Mouse (Mus musculus) hindbrain, embryonic 15.5 days (tissue): ENCODE measurements around the gene Unc79. TPM values are rescaled to one million over a fixed set of nuclear protein-coding genes. Genes with fewer than 3 reads are reported as not detected.

Experiments
- ATAC-seq: fragments of 200-750 bp; cut with Nextera tagmentation; 2 replicates; pipeline ENCODE4 v1.8.0; 2017; ENCODE audit warnings: low read depth, moderate number of reproducible peaks, moderate TSS enrichment; ENCODE audit not compliant: low FRiP score
- H3K27ac ChIP-seq: fragments of 300-500 bp; sonication (generic); replicated peaks from 2 replicates; pipeline ENCODE4 v1.5.1; 2015; ENCODE audit warnings: mild to moderate bottlenecking, inconsistent platforms
- H3K27me3 ChIP-seq: fragments of 300-500 bp; sonication (generic); 2 replicates; pipeline ENCODE4 v1.6.1; 2015; ENCODE audit warnings: control low read depth, inconsistent platforms
- H3K36me3 ChIP-seq: fragments of 300-500 bp; sonication (generic); 2 replicates; pipeline ENCODE4 v1.6.1; 2015; ENCODE audit warnings: control low read depth, inconsistent platforms
- H3K4me1 ChIP-seq: fragments of 300-500 bp; sonication (generic); replicated peaks from 2 replicates; pipeline ENCODE4 v1.6.1; 2015; ENCODE audit warnings: control low read depth, inconsistent platforms
- H3K4me2 ChIP-seq: fragments of 300-500 bp; sonication (generic); 2 replicates; pipeline ENCODE4 v1.6.1; 2015; ENCODE audit warnings: moderate library complexity, mild to moderate bottlenecking, inconsistent platforms
- H3K4me3 ChIP-seq: fragments of 300-500 bp; sonication (generic); 2 replicates; pipeline ENCODE4 v1.5.1; 2015; ENCODE audit warnings: mild to moderate bottlenecking, inconsistent platforms
- H3K9ac ChIP-seq: fragments of 300-500 bp; sonication (generic); 2 replicates; pipeline ENCODE4 v1.6.1; 2015; ENCODE audit warnings: inconsistent platforms
- H3K9me3 ChIP-seq: fragments of 300-500 bp; sonication (generic); 2 replicates; pipeline ENCODE4 v1.6.1; 2016; ENCODE audit warnings: control low read depth, inconsistent platforms
- WGBS: fragments of 180-500 bp; shearing (Covaris S2); methylation state at CpG from one replicate; pipeline ENCODE4 v1.1.7; 2015; 5-methylcytosine and 5-hydroxymethylcytosine counted together
- polyA plus RNA-seq: library from polyadenylated mRNA; unstranded; fragments of >200 nt; fragmentation: Nextera tagmentation; extraction: Ambion mirVana; gene quantifications from 2 replicates; pipeline ENCODE4 v1.2.1, GENCODE M21; 2015

Gene Unc79
- polyA plus RNA-seq, 1 experiment from 2014 or later = 7.5 TPM

DNA sequence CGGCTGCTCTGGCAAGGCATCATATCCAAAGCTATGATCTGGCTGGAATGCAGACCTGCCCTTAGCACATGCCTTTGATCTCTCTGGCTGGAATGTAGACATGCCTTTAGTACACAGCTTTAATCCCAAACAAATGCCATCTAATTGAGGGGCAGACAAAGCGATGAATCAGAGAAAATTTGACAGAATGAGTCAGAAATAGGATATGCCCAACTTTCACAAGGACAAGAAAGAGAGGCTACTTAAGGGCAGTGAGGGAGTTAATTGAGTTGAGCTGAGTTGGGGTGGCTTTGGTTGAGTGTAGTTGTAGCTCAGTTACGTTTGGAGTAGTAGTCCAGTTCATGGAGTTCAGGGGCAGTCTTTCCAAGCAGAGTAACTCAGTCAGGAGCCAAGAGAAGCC, 12.4 kb downstream of the Unc79 start:
- 0 out of 2 replicates have a peak, but pooled peaks cover 2% of the 10 kb centered on the region for H3K4me1 ChIP-seq
- H3K27ac ChIP-seq = no peak overlapping the region
- H3K4me3 ChIP-seq = no peak overlapping the region
- 69% methylated on average over 3 of the region's 3 CpGs for WGBS
- no peak overlapping the region for H3K4me2 ChIP-seq
- no peak overlapping the region for H3K9ac ChIP-seq
- H3K27me3 ChIP-seq = no peaks in the 10 kb centered on the region
- no peaks in the 10 kb centered on the region for H3K36me3 ChIP-seq
- no peak for ATAC-seq
- H3K9me3 ChIP-seq = no peaks in the 10 kb centered on the region

DNA sequence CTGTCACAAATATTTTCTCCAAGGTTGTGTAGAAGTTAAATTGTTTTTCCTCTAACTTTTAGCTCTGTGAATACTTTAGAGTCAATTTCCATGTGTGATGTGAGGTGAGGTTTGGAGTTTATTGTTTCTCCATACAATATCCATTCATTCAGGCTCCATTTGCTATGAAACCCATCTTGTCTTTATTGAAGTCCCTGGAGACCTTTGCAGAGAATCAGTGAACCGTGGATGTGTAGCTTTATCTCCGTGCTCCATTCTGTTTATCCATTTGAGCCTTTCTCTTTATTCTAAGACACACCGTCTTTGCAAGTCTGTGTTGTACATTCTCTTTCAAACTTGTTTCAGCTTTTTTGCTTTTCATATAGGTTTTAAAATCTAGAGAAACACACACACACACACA, 15.8 kb downstream of the Unc79 start:
- no peak overlapping the region for H3K4me2 ChIP-seq
- WGBS = 7% methylated on average over 3 of the region's 3 CpGs
- no peak for ATAC-seq
- H3K27me3 ChIP-seq = no peaks in the 10 kb centered on the region
- H3K4me1 ChIP-seq = peaks cover 7% of the 10 kb centered on the region; the same call in 1 of the 2 replicates
- no peak overlapping the region for H3K9ac ChIP-seq
- H3K36me3 ChIP-seq = no peaks in the 10 kb centered on the region
- H3K9me3 ChIP-seq = no peaks in the 10 kb centered on the region
- no peak overlapping the region for H3K27ac ChIP-seq
- no peak overlapping the region for H3K4me3 ChIP-seq

- Histone ChIP-seq H3K4me2 (no peak overlapping the region), H3K9ac (no peak overlapping the region), H3K27me3 (no peaks in the 10 kb centered on the region), H3K4me1 (peaks cover 22% of the 10 kb centered on the region), H3K36me3 (no peaks in the 10 kb centered on the region), H3K27ac (no peak overlapping the region), H3K9me3 (no peaks in the 10 kb centered on the region), H3K4me3 (no peak overlapping the region)
- no peak for ATAC-seq
- 33% methylated on average over 4 of the region's 4 CpGs for WGBS
These were observed 31.9 kb downstream of the Unc79 start for GRCm38 (mm10) chr12:102980584-102980983.

DNA sequence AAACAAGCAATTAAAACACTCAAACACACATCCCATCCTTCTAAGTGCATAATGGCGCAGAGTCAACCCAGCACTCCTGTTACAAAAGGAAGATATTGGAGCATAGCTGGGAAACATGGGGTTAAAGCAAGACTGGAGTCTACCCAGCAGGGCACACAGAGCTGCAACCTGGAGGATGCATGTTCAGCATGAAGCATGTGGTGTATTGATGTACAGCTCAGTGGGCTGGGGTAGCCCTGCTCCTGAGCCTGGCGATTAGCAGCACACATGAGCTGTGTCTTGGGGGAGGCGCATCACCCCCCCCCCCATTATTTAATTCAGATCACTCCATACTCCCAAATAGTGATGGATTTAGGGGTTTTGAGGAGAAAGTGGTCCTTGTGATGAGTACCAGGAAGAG, 32.9 kb downstream of the Unc79 start:
- ATAC-seq = peak; percentile 49; the same call in 1 of the 2 replicates
- WGBS = 80% methylated on average over 3 of the region's 3 CpGs
- H3K9ac ChIP-seq = no peak overlapping the region
- no peak overlapping the region for H3K27ac ChIP-seq
- H3K36me3 ChIP-seq = no peaks in the 10 kb centered on the region
- no peaks in the 10 kb centered on the region for H3K27me3 ChIP-seq
- no peak overlapping the region for H3K4me2 ChIP-seq
- no peaks in the 10 kb centered on the region for H3K9me3 ChIP-seq
- H3K4me1 ChIP-seq = peaks cover 22% of the 10 kb centered on the region
- H3K4me3 ChIP-seq = no peak overlapping the region

GRCm38 (mm10) chr12:102985401-102985800, 36.7 kb downstream of the Unc79 start:
- H3K27ac ChIP-seq = no peak overlapping the region
- ATAC-seq = no peak
- no peaks in the 10 kb centered on the region for H3K36me3 ChIP-seq
- no peak overlapping the region for H3K4me3 ChIP-seq
- no peaks in the 10 kb centered on the region for H3K27me3 ChIP-seq
- H3K9me3 ChIP-seq = no peaks in the 10 kb centered on the region
- H3K9ac ChIP-seq = no peak overlapping the region
- peaks cover 19% of the 10 kb centered on the region for H3K4me1 ChIP-seq
- no peak overlapping the region for H3K4me2 ChIP-seq

- peaks cover 2% of the 10 kb centered on the region; the same call in 1 of the 2 replicates for H3K36me3 ChIP-seq
- H3K9ac ChIP-seq = no peak overlapping the region
- no peak overlapping the region for H3K27ac ChIP-seq
- no peak for ATAC-seq
- no peaks in the 10 kb centered on the region for H3K9me3 ChIP-seq
- no peak overlapping the region for H3K4me3 ChIP-seq
- H3K27me3 ChIP-seq = no peaks in the 10 kb centered on the region
- no peaks in the 10 kb centered on the region for H3K4me1 ChIP-seq
- H3K4me2 ChIP-seq = no peak overlapping the region
- WGBS = 83% methylated on average over 6 of the region's 6 CpGs
These were observed 39.1 kb downstream of the Unc79 start for GRCm38 (mm10) chr12:102987736-102988135.

DNA sequence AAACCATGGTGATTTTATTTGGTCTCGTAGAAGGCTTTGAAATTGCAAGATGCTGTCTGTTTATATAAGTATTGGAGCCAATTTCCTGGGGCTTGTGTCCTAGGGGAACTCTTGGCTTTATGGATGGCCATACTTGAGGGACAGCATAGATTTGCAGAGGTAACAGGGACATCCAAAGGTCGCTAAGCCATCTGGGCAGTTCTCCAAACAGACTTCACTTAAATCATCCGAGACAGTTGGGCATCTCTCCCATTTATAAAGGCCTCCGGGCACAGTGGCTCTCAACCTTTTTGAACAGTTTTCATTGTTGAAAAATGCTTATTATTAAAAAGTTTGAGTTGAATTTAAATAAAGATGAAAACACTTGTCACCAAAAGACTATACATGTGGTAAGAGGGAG, 59.8 kb downstream of the Unc79 start:
- Histone ChIP-seq H3K36me3 (peaks cover 19% of the 10 kb centered on the region), H3K9me3 (no peaks in the 10 kb centered on the region), H3K9ac (no peak overlapping the region), H3K4me2 (no peak overlapping the region), H3K4me3 (no peak overlapping the region), H3K27me3 (no peaks in the 10 kb centered on the region), H3K4me1 (peaks cover 13% of the 10 kb centered on the region; the same call in 1 of the 2 replicates), H3K27ac (no peak overlapping the region)
- 0 out of 2 replicates have a peak, but pooled peaks have one; percentile 27 for ATAC-seq
- WGBS = 31% methylated on average over 4 of the region's 4 CpGs

GRCm38 (mm10) chr12:103018161-103018560, 69.5 kb downstream of the Unc79 start:
- Histone ChIP-seq H3K9ac (no peak overlapping the region), H3K27me3 (no peaks in the 10 kb centered on the region), H3K27ac (no peak overlapping the region), H3K4me3 (no peak overlapping the region), H3K4me1 (no peaks in the 10 kb centered on the region), H3K4me2 (no peak overlapping the region), H3K9me3 (no peaks in the 10 kb centered on the region), H3K36me3 (peaks cover 23% of the 10 kb centered on the region)
- ATAC-seq = no peak
- WGBS = 96% methylated on average over 12 of the region's 12 CpGs

DNA sequence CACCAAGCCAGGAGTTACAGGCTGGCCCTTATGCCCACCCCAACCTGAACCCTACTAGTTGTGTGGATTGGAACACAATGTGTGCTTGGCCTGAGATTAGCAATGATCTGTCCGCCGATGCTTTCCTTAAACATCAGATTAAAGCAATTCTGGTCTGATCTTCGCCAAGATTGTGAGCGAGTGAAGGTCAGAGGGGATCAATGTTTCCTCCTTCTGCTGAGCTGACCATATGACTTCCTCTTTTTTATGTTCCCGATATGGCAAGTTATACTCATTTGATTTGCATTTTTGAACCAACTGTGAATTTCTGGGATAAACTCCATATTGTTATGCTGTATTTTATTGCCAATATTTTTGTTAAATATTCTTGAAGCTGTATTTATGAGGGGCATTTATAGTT, 88.0 kb downstream of the Unc79 start:
- H3K27me3 ChIP-seq = no peaks in the 10 kb centered on the region
- 85% methylated on average over 5 of the region's 5 CpGs for WGBS
- ATAC-seq = no peak
- no peak overlapping the region for H3K9ac ChIP-seq
- H3K4me3 ChIP-seq = no peak overlapping the region
- H3K4me2 ChIP-seq = no peak overlapping the region
- H3K9me3 ChIP-seq = no peaks in the 10 kb centered on the region
- no peaks in the 10 kb centered on the region for H3K36me3 ChIP-seq
- H3K4me1 ChIP-seq = no peaks in the 10 kb centered on the region
- H3K27ac ChIP-seq = no peak overlapping the region

GRCm38 (mm10) chr12:103039332-103039731, 90.7 kb downstream of the Unc79 start:
- Histone ChIP-seq H3K9ac (no peak overlapping the region), H3K36me3 (peaks cover 7% of the 10 kb centered on the region), H3K4me1 (no peaks in the 10 kb centered on the region), H3K4me3 (no peak overlapping the region), H3K27ac (no peak overlapping the region), H3K4me2 (no peak overlapping the region), H3K9me3 (no peaks in the 10 kb centered on the region), H3K27me3 (no peaks in the 10 kb centered on the region)
- no peak for ATAC-seq
- 88% methylated on average over 10 of the region's 10 CpGs for WGBS

DNA sequence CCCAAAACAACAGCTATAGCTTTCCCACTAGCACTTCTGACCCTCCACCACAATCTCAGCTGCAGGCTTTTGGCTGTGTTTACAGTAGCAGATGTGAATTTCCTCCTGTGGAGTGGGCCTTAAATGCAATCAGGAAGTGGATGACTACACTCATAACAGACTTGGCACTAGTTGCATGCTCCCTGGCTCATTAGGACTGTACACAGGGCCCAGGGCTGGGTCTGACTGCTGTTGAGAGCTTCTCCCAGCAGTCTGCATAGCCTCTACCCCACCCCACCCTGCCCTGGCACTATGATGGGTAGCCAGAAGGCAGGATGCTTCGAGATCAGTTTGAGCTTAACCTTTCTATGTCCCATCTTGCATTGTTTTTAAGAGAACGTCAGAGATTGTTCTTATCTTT, 91.5 kb downstream of the Unc79 start:
- Histone ChIP-seq H3K27me3 (no peaks in the 10 kb centered on the region), H3K36me3 (peaks cover 7% of the 10 kb centered on the region), H3K4me1 (no peaks in the 10 kb centered on the region), H3K9ac (no peak overlapping the region), H3K4me3 (no peak overlapping the region), H3K27ac (no peak overlapping the region), H3K4me2 (no peak overlapping the region), H3K9me3 (no peaks in the 10 kb centered on the region)
- peak; percentile 66; the same call in 1 of the 2 replicates for ATAC-seq
- WGBS = 64% methylated on average over 2 of the region's 2 CpGs

- H3K27ac ChIP-seq = no peak overlapping the region
- no peak overlapping the region for H3K4me2 ChIP-seq
- no peak for ATAC-seq
- no peaks in the 10 kb centered on the region for H3K4me1 ChIP-seq
- no peaks in the 10 kb centered on the region for H3K27me3 ChIP-seq
- peaks cover 7% of the 10 kb centered on the region for H3K36me3 ChIP-seq
- WGBS = 96% methylated on average over 3 of the region's 3 CpGs
- no peaks in the 10 kb centered on the region for H3K9me3 ChIP-seq
- H3K9ac ChIP-seq = no peak overlapping the region
- H3K4me3 ChIP-seq = no peak overlapping the region
These were observed 92.7 kb downstream of the Unc79 start for GRCm38 (mm10) chr12:103041401-103041800.

DNA sequence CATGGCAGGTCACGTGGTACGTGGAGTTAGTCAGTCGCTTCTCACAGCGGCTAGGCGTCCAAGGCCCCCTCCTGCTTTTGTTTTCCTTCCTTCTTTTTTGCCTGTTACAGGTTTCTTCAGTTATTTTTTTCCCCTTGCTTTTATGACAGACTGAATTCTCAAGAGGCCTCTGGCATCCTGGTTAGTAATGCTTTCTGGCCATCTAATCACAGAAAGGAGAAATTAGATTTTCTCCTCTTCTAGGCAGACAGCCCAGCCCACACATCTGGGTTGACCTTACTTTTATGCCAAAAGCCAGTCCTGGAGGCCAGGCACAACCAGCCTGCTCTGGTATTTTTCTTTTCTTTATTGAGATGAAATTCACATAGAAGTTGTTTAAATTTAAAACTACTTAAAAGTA, 94.1 kb downstream of the Unc79 start:
- Histone ChIP-seq H3K4me2 (no peak overlapping the region), H3K4me1 (no peaks in the 10 kb centered on the region), H3K27me3 (no peaks in the 10 kb centered on the region), H3K4me3 (no peak overlapping the region), H3K9me3 (no peaks in the 10 kb centered on the region), H3K27ac (no peak overlapping the region), H3K9ac (no peak overlapping the region), H3K36me3 (peaks cover 11% of the 10 kb centered on the region)
- 91% methylated on average over 5 of the region's 5 CpGs for WGBS
- no peak for ATAC-seq
